Mouse (Mus musculus): ENCODE measurements around the gene Rpl24. TPM values are rescaled to one million over a fixed set of nuclear protein-coding genes. Genes with fewer than 3 reads are reported as not detected.

The Rpl24 gene
- polyA plus RNA-seq, 1 experiment from 2014 or later = 708 TPM

Other genes with a start within 250 kb of the Rpl24 start
- 1.4 and 1.8 TPM in 2 replicates for gene Nfkbiz, start 127.4 kb upstream of the Rpl24 start, polyA plus RNA-seq (2016; fragmentation: Nextera tagmentation; extraction: Ambion mirVana)
- gene Nxpe3, start 71.0 kb upstream of the Rpl24 start, polyA plus RNA-seq (2016; fragmentation: Nextera tagmentation; extraction: Ambion mirVana) = 0.77 and 1.1 TPM in 2 replicates
- 16.5 and 19.5 TPM in 2 replicates for gene Cep97, start 31.4 kb upstream of the Rpl24 start, polyA plus RNA-seq (2016; fragmentation: Nextera tagmentation; extraction: Ambion mirVana)
- gene Zbtb11, start 7.6 kb downstream of the Rpl24 start, polyA plus RNA-seq (2016; fragmentation: Nextera tagmentation; extraction: Ambion mirVana) = 20.8 and 21.8 TPM in 2 replicates
- 270 and 291 TPM in 2 replicates for gene Pcnp, start 63.5 kb downstream of the Rpl24 start, polyA plus RNA-seq (2016; fragmentation: Nextera tagmentation; extraction: Ambion mirVana)
- 25.1 and 25.3 TPM in 2 replicates for gene Trmt10c, start 71.5 kb downstream of the Rpl24 start, polyA plus RNA-seq (2016; fragmentation: Nextera tagmentation; extraction: Ambion mirVana)
- 53.6 and 54.5 TPM in 2 replicates for gene Senp7, start 82.1 kb downstream of the Rpl24 start, polyA plus RNA-seq (2016; fragmentation: Nextera tagmentation; extraction: Ambion mirVana)
- gene Impg2, start 238.0 kb downstream of the Rpl24 start, polyA plus RNA-seq (2016; fragmentation: Nextera tagmentation; extraction: Ambion mirVana) = 0.23 and 0.38 TPM in 2 replicates

Data from hindbrain, embryonic 12.5 days (tissue).